Mouse (Mus musculus) C2C12 (cell line): ENCODE measurements around the gene Gm20388.

Source experiments
- CEBPB ChIP-seq: IDR thresholded peaks from one replicate; pipeline ENCODE4 v1.6.1; 2011; ENCODE audit warnings: low read depth, mild to moderate bottlenecking, control low read depth, moderate library complexity
- CTCF ChIP-seq: IDR thresholded peaks from one replicate; pipeline ENCODE4 v1.5.1; 2011; ENCODE audit not compliant: control insufficient read depth, insufficient read depth, insufficient read length
- FOSL1 ChIP-seq: IDR thresholded peaks from one replicate; pipeline ENCODE4 v1.8.0; 2011; ENCODE audit warnings: mild to moderate bottlenecking, low read length; ENCODE audit not compliant: poor library complexity, insufficient read depth, severe bottlenecking
- MAX ChIP-seq: IDR thresholded peaks from one replicate; pipeline ENCODE4 v1.6.1; 2011; ENCODE audit warnings: mild to moderate bottlenecking, control low read depth
- MYOD1 ChIP-seq: IDR thresholded peaks from one replicate; pipeline ENCODE4 v1.6.1; 2011; ENCODE audit warnings: low read depth; ENCODE audit not compliant: control insufficient read depth, insufficient read length
- MYOG ChIP-seq: IDR thresholded peaks from one replicate; pipeline ENCODE4 v1.6.1; 2011; ENCODE audit not compliant: control insufficient read depth, insufficient read length; ENCODE audit errors: extremely low read depth
- USF1 ChIP-seq: IDR thresholded peaks from one replicate; pipeline ENCODE4 v1.6.1; 2011; ENCODE audit warnings: low read depth, mild to moderate bottlenecking, control low read depth, moderate library complexity

GRCm38 (mm10) chr8:123039376-123040109 lies 3128.9 kb downstream of the Gm20388 start:
- TF ChIP-seq CTCF, result no peak
- TF ChIP-seq USF1, result no peak
- TF ChIP-seq MAX, result no peak
- no peak for TF ChIP-seq MYOD1
- no peak for TF ChIP-seq CEBPB
- TF ChIP-seq FOSL1, result no peak
- no peak for TF ChIP-seq MYOG
